Mouse (Mus musculus): ENCODE data around the gene Gm19965. TPM values are rescaled to one million over a fixed set of nuclear protein-coding genes. Genes with fewer than 3 reads are reported as not detected.

Gm19965 gene
- not detected in 2 replicates for polyA plus RNA-seq (2015; fragmentation: Nextera tagmentation; extraction: Ambion mirVana)

DNA sequence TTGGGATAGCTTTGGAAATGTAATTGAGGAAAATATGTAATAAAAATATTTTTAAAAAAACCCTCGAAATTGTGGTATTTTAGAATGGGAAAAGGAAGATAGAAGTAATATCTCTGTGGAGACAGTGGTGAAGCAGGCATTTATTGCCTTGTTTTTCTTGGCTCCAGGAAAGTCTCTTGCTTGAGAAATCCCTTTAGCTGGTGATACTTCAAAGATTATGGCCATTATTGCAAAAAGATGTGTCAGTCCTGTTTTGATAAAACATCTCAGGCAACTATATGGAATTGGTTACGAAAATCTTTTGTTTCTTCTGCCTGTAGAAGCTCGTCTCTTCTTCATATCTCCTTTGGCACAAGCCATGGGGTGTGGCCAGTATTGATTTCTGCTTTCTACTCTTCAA lies at the start of gene Gm19965:
TSS of gene Gm19965 (plus strand) at position 301 of the 400 bp plus-strand sequence.
- Histone ChIP-seq H3K27me3 (ENCODE audit: control insufficient read depth, insufficient read depth, low read length) (no peaks in the 10 kb centered on the region), H3K9me3 (replicated peaks; ENCODE audit: control insufficient read depth, low read length) (no peaks in the 10 kb centered on the region), H3K9ac (ENCODE audit: low read length) (no peak within 1 kb of the TSS), H3K4me2 (ENCODE audit: low read depth, low read length) (no peak within 1 kb of the TSS), H3K36me3 (ENCODE audit: control insufficient read depth, insufficient read depth, low read length) (no peaks in the 10 kb centered on the region), H3K4me3 (replicated peaks; ENCODE audit: low read length) (no peak within 1 kb of the TSS), H3K27ac (ENCODE audit: low read length) (no peak within 1 kb of the TSS), H3K4me1 (ENCODE audit: control insufficient read depth, insufficient read depth, low read length) (no peaks in the 10 kb centered on the region)
- ATAC-seq (ENCODE audit: insufficient read depth, low FRiP score): no peak
- 75% methylated on average over 3 of the region's 3 CpGs for WGBS

DNA sequence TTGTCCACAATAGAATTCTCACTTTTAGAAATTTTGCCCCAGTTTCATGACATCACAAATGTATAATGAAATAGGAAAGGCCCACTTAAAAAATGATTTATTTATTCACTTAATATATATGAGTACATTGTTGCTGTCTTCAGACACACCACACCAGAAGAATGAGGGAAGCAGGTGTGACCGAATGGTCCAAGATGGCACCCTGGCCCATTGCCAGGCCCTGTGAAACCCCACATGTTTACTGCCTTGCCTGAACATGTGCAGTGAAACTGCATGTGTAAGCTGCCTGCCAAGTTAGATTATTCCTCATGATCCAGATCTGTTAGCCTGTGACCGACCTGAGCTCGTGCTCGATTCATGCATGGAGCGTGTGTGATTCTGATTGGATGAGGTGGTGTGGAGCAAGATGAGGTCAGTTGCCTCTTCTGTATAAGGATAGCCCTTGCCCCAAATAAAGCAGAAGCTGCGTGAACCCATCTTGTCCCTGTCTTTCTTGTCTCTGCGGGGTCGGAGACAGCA lies 20.3 kb upstream of the Gm19965 start:
- ATAC-seq (ENCODE audit: insufficient read depth, low FRiP score): no peak
- 92% methylated on average over 8 of the region's 8 CpGs for WGBS

More for the DNA sequence above, 20.3 kb upstream of the Gm19965 start:
- Histone ChIP-seq H3K27me3 (ENCODE audit: control insufficient read depth, insufficient read depth, low read length) (no peaks in the 10 kb centered on the region), H3K9me3 (replicated peaks; ENCODE audit: control insufficient read depth, low read length) (no peaks in the 10 kb centered on the region), H3K9ac (ENCODE audit: low read length) (no peak overlapping the region), H3K4me3 (replicated peaks; ENCODE audit: low read length) (no peak overlapping the region), H3K27ac (ENCODE audit: low read length) (no peak overlapping the region), H3K36me3 (ENCODE audit: control insufficient read depth, insufficient read depth, low read length) (no peaks in the 10 kb centered on the region), H3K4me1 (ENCODE audit: control insufficient read depth, insufficient read depth, low read length) (no peaks in the 10 kb centered on the region), H3K4me2 (ENCODE audit: low read depth, low read length) (no peak overlapping the region)

All from stomach, embryonic 16.5 days (tissue).